Mouse (Mus musculus): ENCODE results near the gene Igsf23. TPM values are rescaled to one million over a fixed set of nuclear protein-coding genes. Genes with fewer than 3 reads are reported as not detected.
"Not testable (repeated sequence)": the region's sequence is repeated elsewhere in the genome, so short reads cannot be mapped to it uniquely, and the experiment has no call there.

Igsf23 gene
- polyA plus RNA-seq, 1 experiment from 2014 or later, result 0.17 TPM

DNA sequence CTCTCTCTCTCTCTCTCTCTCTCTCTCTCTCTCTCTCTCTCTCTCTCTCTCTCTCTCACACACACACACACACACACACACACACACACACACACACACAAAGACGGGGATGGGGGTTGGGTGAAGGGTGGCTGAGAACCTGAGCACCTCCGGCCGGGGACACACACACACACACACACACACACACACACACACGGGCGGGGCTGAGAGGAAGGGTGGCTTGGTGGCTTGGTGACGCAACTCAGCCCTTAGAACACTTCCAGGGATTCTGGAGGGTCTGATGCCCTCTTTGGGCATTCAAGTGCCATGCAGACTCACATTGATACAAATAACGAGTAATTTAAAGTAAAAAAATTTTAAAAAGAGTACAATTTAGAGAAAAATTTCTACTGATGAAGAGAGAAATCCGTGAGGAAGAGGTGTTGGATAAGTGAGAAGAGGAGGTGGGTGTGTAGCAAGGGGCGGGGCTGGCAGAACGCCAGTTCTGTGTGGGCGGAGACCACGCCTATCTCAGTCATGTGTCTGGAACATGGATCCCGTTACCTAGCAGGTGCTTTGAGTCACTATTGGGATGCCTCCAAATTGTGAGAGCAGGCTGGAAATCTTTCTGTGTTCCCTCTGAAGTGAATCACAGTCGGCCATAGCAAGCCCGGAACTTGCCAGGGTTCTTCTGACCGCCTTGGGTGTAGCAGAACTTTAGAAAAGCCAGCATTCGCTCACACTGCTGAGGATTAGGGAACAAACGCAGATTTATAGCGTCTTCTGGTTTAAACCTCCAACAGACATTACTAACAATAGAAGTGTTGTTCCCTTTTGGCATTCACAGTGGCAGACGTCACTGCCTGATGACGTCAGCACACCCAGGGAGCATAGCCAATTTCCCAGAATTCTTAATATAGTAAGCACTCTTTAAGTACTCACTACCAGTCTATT is 17.4 kb downstream of the Igsf23 start:
- 6% methylated on average over 21 of the region's 21 CpGs for WGBS (ENCODE audit: insufficient replicate concordance)
- H3K9ac ChIP-seq, result no peak overlapping the region
- H3K4me1 ChIP-seq (replicated peaks), result peaks cover 18% of the 10 kb centered on the region
- peaks cover 12% of the 10 kb centered on the region for H3K27me3 ChIP-seq
- no peaks in the 10 kb centered on the region for H3K9me3 ChIP-seq (replicated peaks)
- ATAC-seq (ENCODE audit: insufficient read depth), result no peak
- H3K36me3 ChIP-seq (replicated peaks), result no peaks in the 10 kb centered on the region
- H3K4me3 ChIP-seq (replicated peaks), result no peak overlapping the region; the same call in 1 of the 2 replicates
- H3K27ac ChIP-seq (replicated peaks), result no peak overlapping the region
- peak overlapping the region; percentile 47 for H3K4me2 ChIP-seq

DNA sequence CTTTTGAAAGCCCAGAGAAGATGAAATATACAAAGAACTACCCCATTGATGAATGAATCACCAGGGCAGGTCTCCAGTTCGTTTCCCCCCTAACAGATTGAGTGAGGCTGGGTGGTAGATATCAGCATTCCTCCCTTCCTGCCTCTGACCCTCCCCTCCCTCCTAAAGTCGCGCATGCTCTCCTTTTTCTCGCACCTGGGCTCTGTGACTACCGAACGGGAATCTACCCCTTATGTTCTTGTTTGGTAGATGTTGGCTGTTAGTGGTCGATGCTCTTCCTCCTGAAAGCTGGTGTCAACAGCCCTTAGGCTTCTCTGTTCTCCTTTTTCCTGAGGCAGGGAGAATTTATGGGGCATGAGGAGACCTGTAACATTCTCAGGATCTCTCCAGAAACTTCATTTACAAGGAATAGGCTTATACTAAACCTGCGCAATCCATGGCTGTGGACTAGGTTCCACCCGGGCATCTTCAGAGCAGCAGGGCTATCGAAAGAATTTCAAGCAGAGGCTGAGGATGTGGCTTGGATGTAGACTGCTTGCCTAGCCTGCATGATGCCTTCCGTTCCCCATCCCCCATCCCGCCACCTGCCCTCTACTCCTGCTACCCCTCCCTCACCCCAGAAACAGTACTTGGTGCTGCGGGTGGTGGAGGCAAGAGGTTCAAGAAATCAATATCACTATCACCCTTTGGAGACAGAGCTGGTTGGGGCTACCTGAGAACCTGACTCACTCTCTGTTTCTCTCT is 18.3 kb downstream of the Igsf23 start:
- WGBS (ENCODE audit: insufficient replicate concordance), result 7% methylated on average over 13 of the region's 13 CpGs
- Histone ChIP-seq H3K4me3 (replicated peaks) (no peak overlapping the region), H3K4me2 (no peak overlapping the region; the same call in 1 of the 2 replicates), H3K9me3 (replicated peaks) (no peaks in the 10 kb centered on the region), H3K27ac (replicated peaks) (no peak overlapping the region), H3K36me3 (replicated peaks) (no peaks in the 10 kb centered on the region), H3K27me3 (peaks cover 12% of the 10 kb centered on the region), H3K4me1 (replicated peaks) (peaks cover 18% of the 10 kb centered on the region), H3K9ac (no peak overlapping the region)
- no peak for ATAC-seq (ENCODE audit: insufficient read depth)

GRCm38 (mm10) chr7:19930481-19930880 is 20.1 kb downstream of the Igsf23 start:
- not testable (repeated sequence) for H3K36me3 ChIP-seq (replicated peaks); H3K4me2 ChIP-seq; H3K9me3 ChIP-seq (replicated peaks); H3K9ac ChIP-seq; H3K27ac ChIP-seq (replicated peaks); ATAC-seq (ENCODE audit: insufficient read depth); H3K4me3 ChIP-seq (replicated peaks)
- WGBS (ENCODE audit: insufficient replicate concordance), result 54% methylated on average over 6 of the region's 6 CpGs
- peaks cover 12% of the 10 kb centered on the region for H3K27me3 ChIP-seq
- H3K4me1 ChIP-seq (replicated peaks), result peaks cover 18% of the 10 kb centered on the region

DNA sequence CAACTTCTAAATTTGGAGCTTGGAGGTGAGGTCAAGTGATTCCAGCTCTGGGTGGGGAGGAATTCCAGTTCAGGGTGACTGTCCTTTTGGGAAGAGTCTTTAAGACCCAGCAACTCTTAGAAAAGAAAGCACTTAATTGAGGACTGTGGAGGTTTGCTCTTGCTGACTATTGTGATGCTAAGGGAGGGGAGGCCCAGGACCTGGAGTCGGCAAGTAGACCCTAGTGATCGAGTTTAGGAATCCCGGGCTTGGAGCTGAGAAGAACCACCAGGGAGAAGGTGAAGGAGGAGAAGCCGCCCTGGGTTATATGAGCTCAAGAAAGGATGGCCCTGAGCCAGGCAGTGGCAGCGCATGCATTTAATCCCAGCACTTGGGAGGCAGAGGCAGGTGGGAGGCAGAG is 22.1 kb downstream of the Igsf23 start:
- Histone ChIP-seq H3K4me3 (replicated peaks) (no peak overlapping the region), H3K27ac (replicated peaks) (no peak overlapping the region), H3K4me1 (replicated peaks) (peaks cover 14% of the 10 kb centered on the region), H3K36me3 (replicated peaks) (no peaks in the 10 kb centered on the region), H3K27me3 (peaks cover 12% of the 10 kb centered on the region), H3K9ac (no peak overlapping the region), H3K4me2 (no peak overlapping the region), H3K9me3 (replicated peaks) (no peaks in the 10 kb centered on the region)
- 62% methylated on average over 5 of the region's 5 CpGs for WGBS (ENCODE audit: insufficient replicate concordance)
- no peak for ATAC-seq (ENCODE audit: insufficient read depth)

GRCm38 (mm10) chr7:19926849-19927480 is 23.6 kb downstream of the Igsf23 start:
- H3K4me3 ChIP-seq (replicated peaks), result no peak overlapping the region
- H3K9ac ChIP-seq, result no peak overlapping the region
- no peak overlapping the region for H3K27ac ChIP-seq (replicated peaks)
- H3K27me3 ChIP-seq, result peaks cover 5% of the 10 kb centered on the region
- no peaks in the 10 kb centered on the region for H3K36me3 ChIP-seq (replicated peaks)
- 0 out of 2 replicates have a peak, but pooled peaks cover 2% of the 10 kb centered on the region for H3K4me1 ChIP-seq (replicated peaks)
- ATAC-seq (ENCODE audit: insufficient read depth), result no peak
- H3K9me3 ChIP-seq (replicated peaks), result no peaks in the 10 kb centered on the region
- no peak overlapping the region for H3K4me2 ChIP-seq
- 27% methylated on average over 2 of the region's 2 CpGs for WGBS (ENCODE audit: insufficient replicate concordance)

DNA sequence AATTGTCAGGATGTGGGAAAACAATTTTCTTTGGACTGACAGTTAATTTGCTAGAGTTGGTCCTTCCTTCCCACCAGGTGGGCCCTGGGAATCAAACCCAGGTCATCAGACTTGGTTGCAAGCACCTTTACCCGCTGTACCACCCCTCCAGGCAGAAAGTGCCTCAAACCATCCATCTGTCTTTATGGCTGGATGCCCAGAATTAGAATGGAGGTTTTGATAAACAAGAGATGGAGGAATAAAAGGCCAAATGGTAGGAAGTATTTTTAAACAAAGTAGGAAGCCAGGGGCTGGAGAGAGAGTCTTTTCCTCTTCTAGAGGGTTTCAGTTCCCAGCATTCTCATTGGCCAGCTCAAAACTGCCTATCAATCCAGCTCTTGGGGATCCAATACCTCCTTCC is 25.2 kb downstream of the Igsf23 start:
- no peak overlapping the region for H3K27ac ChIP-seq (replicated peaks)
- peaks cover 4% of the 10 kb centered on the region for H3K4me1 ChIP-seq (replicated peaks)
- no peaks in the 10 kb centered on the region for H3K27me3 ChIP-seq
- WGBS (ENCODE audit: insufficient replicate concordance), result 70% methylated on average over 1 of the region's 1 CpGs
- no peak for ATAC-seq (ENCODE audit: insufficient read depth)
- H3K9me3 ChIP-seq (replicated peaks), result no peaks in the 10 kb centered on the region
- no peaks in the 10 kb centered on the region for H3K36me3 ChIP-seq (replicated peaks)
- H3K4me3 ChIP-seq (replicated peaks), result no peak overlapping the region
- no peak overlapping the region for H3K4me2 ChIP-seq
- H3K9ac ChIP-seq, result no peak overlapping the region

DNA sequence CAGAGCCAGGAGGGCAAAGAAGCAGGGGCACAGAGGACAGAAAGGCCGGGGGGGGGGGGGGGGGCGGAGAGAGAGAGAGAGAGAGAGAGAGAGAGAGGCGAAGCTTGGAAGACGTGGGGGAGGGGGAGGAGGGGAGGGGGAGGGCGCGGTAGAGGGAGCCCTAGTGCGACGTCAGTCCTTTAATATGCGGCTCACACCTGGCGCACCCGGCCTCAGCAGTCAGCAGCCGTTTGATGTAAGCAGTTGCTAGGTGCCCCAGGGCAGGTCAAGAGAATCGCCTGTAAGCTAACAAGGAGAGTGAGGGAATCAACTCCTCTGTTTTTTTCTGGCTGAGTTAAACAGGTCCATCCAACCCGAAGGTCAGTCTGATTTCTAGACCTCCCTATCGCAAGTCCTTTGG is 26.8 kb downstream of the Igsf23 start:
- no peak for ATAC-seq (ENCODE audit: insufficient read depth)
- H3K4me2 ChIP-seq, result no peak overlapping the region
- WGBS (ENCODE audit: insufficient replicate concordance), result 21% methylated on average over 12 of the region's 15 CpGs
- H3K27ac ChIP-seq (replicated peaks), result no peak overlapping the region
- H3K9me3 ChIP-seq (replicated peaks), result no peaks in the 10 kb centered on the region
- H3K4me1 ChIP-seq (replicated peaks), result peaks cover 10% of the 10 kb centered on the region
- H3K4me3 ChIP-seq (replicated peaks), result no peak overlapping the region
- no peak overlapping the region for H3K9ac ChIP-seq
- no peaks in the 10 kb centered on the region for H3K36me3 ChIP-seq (replicated peaks)
- H3K27me3 ChIP-seq, result no peaks in the 10 kb centered on the region

- WGBS (ENCODE audit: insufficient replicate concordance), result 27% methylated on average over 2 of the region's 2 CpGs
- no peak for ATAC-seq (ENCODE audit: insufficient read depth)
- H3K27ac ChIP-seq (replicated peaks), result no peak overlapping the region
These were observed 27.2 kb downstream of the Igsf23 start for GRCm38 (mm10) chr7:19923354-19923753.

DNA sequence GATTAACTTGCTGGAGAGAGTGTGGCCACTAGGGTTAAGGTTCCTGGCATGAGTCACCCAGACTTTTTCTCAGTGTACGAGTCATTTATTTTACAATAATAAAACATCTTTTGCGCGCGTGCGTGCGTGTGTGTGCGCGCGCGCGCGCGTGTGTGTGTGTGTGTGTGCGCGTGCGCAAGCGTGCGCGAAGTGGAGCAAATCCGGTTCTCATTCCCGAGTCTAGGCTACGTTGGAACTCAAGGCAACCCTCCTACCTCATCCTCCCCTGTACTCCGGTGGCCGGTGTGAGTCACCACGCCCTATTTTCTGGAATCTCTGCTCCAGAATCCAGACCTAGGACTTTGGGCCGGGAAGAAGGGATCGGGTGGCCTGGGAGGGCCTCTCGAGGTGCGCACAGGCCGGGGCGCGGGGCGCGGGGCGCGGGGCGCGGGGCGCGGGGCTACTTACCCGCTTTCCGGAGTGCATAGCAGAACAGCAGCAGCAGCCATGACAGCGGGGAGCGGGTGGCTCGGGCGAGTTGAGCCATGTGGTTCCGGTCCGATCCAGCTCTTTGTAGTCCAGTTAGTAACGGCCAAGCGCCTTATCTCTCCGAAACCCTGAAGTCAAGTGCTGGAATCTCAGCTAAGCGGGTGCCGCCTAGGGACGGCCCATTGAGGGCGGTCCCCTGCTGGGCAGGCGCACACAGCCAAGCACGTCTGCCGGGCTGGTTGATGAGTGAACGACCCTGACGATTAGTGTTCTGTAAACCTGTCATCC is 29.9 kb downstream of the Igsf23 start, which contains the start of gene Pvr:
Gene Pvr, minus strand, starts transcription at position 655 of the 756 bp plus-strand sequence.
- peak within 1 kb of the TSS; percentile 42; the same call in 1 of the 2 replicates for H3K9ac ChIP-seq
- H3K27ac ChIP-seq (replicated peaks), result peak within 1 kb of the TSS; percentile 51; the same call in 1 of the 2 replicates
- peak within 1 kb of the TSS; percentile 69 for H3K4me2 ChIP-seq
- H3K27me3 ChIP-seq, result no peaks in the 10 kb centered on the region
- peaks cover 10% of the 10 kb centered on the region for H3K4me1 ChIP-seq (replicated peaks)
- H3K36me3 ChIP-seq (replicated peaks), result peaks cover 11% of the 10 kb centered on the region; the same call in 1 of the 2 replicates
- no peaks in the 10 kb centered on the region for H3K9me3 ChIP-seq (replicated peaks)
- ATAC-seq (ENCODE audit: insufficient read depth), result peak; percentile 79
- peak within 1 kb of the TSS; percentile 62 for H3K4me3 ChIP-seq (replicated peaks)
- under 1% methylated on average over 60 of the region's 60 CpGs for WGBS (ENCODE audit: insufficient replicate concordance)

More at GRCm38 (mm10) chr7:19923354-19923753, 27.2 kb downstream of the Igsf23 start:
- no peak overlapping the region for H3K9ac ChIP-seq
- H3K36me3 ChIP-seq (replicated peaks), result no peaks in the 10 kb centered on the region
- peaks cover 10% of the 10 kb centered on the region for H3K4me1 ChIP-seq (replicated peaks)
- H3K4me2 ChIP-seq, result no peak overlapping the region
- no peak overlapping the region for H3K4me3 ChIP-seq (replicated peaks)
- H3K9me3 ChIP-seq (replicated peaks), result no peaks in the 10 kb centered on the region
- H3K27me3 ChIP-seq, result no peaks in the 10 kb centered on the region

- H3K9ac ChIP-seq, result no peak overlapping the region
- peaks cover 11% of the 10 kb centered on the region; the same call in 1 of the 2 replicates for H3K36me3 ChIP-seq (replicated peaks)
- no peaks in the 10 kb centered on the region for H3K27me3 ChIP-seq
- H3K4me1 ChIP-seq (replicated peaks), result peaks cover 10% of the 10 kb centered on the region
- 21% methylated on average over 4 of the region's 4 CpGs for WGBS (ENCODE audit: insufficient replicate concordance)
- H3K27ac ChIP-seq (replicated peaks), result no peak overlapping the region
- peak; percentile 28; the same call in 1 of the 2 replicates for ATAC-seq (ENCODE audit: insufficient read depth)
- H3K9me3 ChIP-seq (replicated peaks), result no peaks in the 10 kb centered on the region
- peak overlapping the region; percentile 69 for H3K4me2 ChIP-seq
- peak overlapping the region; percentile 62 for H3K4me3 ChIP-seq (replicated peaks)
These were observed 30.4 kb downstream of the Igsf23 start for GRCm38 (mm10) chr7:19920166-19920505.
